Mouse (Mus musculus): ENCODE data around the gene Morn4.

- no peak for TF ChIP-seq CTCF (IDR thresholded peaks at IDR 0.05; ENCODE audit: control insufficient read depth, insufficient read depth, low read length)
- no peak for TF ChIP-seq POLR2A (IDR thresholded peaks at IDR 0.05; ENCODE audit: borderline replicate concordance, control insufficient read depth, low read depth, low read length)
Observed at GRCm38 (mm10) chr19:42075051-42075450, 11.1 kb downstream of the Morn4 start.
